Mouse (Mus musculus): Measurements from ENCODE around the gene Mical1. TPM values are rescaled to one million over a fixed set of nuclear protein-coding genes. Genes with fewer than 3 reads are reported as not detected.

Gene Mical1
- polyA plus RNA-seq (2011; ENCODE audit: insufficient read depth, insufficient read length, low replicate concordance, missing spikeins): 50.0 and 123 TPM in 2 replicates

DNA sequence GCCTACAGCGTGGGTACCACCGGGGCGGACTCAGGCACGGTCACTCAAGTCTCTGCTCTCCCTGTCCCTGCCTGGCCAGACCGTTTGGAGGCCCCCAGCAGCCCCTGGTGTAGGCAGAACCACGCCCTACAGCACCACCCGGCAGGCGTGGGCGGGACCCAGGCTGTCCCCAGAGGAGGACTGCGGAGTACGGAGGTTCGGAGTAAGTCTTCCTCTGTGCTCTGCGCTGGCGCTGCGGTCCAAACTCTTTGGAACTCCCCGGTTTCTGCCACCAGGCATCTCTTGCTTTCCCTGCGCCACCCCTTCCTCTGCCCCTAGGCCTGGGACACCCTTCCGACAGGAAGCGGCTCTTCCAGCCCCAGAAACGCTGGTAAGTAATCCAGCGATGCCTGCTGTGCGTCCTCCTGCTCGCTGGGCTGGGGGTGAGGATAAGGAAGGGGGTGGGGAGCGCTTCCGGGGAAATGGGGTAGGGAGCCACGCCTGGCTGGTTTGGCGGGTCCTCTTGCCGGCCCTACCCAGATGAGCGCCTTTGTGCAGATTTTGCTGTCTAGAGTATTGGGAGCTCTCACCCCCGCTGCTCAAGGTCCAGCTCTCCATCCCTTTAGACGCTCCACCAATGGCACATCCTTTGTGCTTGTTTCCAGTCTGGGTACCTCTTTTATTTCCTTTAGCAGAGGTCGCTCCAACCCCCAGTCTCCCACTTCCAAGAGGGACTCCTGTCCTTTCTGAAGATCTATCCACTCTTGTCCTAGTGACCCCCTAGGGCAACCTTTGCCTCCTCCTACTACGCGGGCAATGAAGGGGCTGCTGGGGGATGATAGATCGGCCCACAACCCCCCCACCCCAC is at the start of gene Mical1:
TSS of gene Mical1 (plus strand) at position 144 of the 847 bp plus-strand sequence.
- TF ChIP-seq CTCF (IDR thresholded peaks at IDR 0.05; ENCODE audit: control insufficient read depth, insufficient read depth, low read length): no peak
- TF ChIP-seq POLR2A (IDR thresholded peaks at IDR 0.05; ENCODE audit: borderline replicate concordance, control insufficient read depth, low read depth, low read length): peak; percentile 64
- Histone ChIP-seq H3K4me1 (ENCODE audit: control insufficient read depth, insufficient read depth, low read length) (peaks cover 2% of the 10 kb centered on the region; the same call in 1 of the 2 replicates), H3K4me3 (replicated peaks; ENCODE audit: control insufficient read depth, low read depth, low read length) (peak within 1 kb of the TSS; percentile 82), H3K27ac (ENCODE audit: control insufficient read depth, insufficient read depth, low read depth, low read length, poor library complexity) (peak within 1 kb of the TSS; percentile 94)
- 1% methylated on average over 35 of the region's 35 CpGs for WGBS

DNA sequence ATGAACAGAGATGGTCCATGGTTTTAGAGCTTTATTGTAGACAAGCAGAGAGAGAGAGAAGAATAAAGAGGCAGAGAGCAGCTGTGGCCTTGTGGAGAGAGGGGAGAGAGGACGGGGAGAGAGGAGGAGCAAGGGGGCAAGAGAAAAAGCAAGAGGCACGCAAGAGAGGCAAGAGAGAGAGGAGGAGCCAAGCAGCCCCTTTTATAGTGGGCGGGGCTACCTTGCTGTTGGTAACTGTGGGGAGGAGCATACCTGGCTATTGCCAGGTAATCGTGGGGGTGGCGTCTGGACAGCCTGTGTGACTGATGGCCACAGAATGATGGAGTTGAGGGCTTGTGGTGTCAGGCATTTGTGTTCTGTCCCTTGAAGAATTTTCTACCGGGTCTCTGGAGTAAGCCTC is 49.7 kb upstream of the Mical1 start:
- Histone ChIP-seq H3K4me1 (ENCODE audit: control insufficient read depth, insufficient read depth, low read length) (no peaks in the 10 kb centered on the region), H3K27ac (ENCODE audit: control insufficient read depth, insufficient read depth, low read depth, low read length, poor library complexity) (no peak overlapping the region), H3K4me3 (replicated peaks; ENCODE audit: control insufficient read depth, low read depth, low read length) (no peak overlapping the region)
- 71% methylated on average over 6 of the region's 6 CpGs for WGBS
- no peak for TF ChIP-seq CTCF (IDR thresholded peaks at IDR 0.05; ENCODE audit: control insufficient read depth, insufficient read depth, low read length)
- no peak for TF ChIP-seq POLR2A (IDR thresholded peaks at IDR 0.05; ENCODE audit: borderline replicate concordance, control insufficient read depth, low read depth, low read length)

DNA sequence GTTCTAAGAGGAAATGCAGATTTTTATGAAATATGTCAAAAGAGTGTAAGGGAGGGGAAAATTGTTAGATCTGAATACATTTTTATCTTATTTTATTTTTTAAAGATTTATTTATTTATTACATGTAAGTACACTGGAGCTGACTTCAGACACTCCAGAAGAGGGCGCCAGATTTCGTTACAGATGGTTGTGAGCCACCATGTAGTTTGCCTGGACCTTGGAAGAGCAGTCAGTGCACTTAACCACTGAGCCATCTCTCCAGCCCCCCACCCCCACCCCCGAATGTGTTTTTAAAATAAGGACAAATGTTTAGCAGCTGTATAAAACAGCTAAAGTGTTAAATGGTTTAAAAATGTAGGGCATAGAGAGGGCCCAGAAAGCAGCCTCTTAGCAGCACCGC is 41.5 kb upstream of the Mical1 start:
- H3K4me3 ChIP-seq (replicated peaks; ENCODE audit: control insufficient read depth, low read depth, low read length): no peak overlapping the region
- 24% methylated on average over 4 of the region's 4 CpGs for WGBS
- H3K27ac ChIP-seq (ENCODE audit: control insufficient read depth, insufficient read depth, low read depth, low read length, poor library complexity): no peak overlapping the region
- no peaks in the 10 kb centered on the region; the same call in 1 of the 2 replicates for H3K4me1 ChIP-seq (ENCODE audit: control insufficient read depth, insufficient read depth, low read length)
- TF ChIP-seq CTCF (IDR thresholded peaks at IDR 0.05; ENCODE audit: control insufficient read depth, insufficient read depth, low read length) (peak; percentile 37; the same call in 1 of the 2 replicates), POLR2A (IDR thresholded peaks at IDR 0.05; ENCODE audit: borderline replicate concordance, control insufficient read depth, low read depth, low read length) (no peak)

DNA sequence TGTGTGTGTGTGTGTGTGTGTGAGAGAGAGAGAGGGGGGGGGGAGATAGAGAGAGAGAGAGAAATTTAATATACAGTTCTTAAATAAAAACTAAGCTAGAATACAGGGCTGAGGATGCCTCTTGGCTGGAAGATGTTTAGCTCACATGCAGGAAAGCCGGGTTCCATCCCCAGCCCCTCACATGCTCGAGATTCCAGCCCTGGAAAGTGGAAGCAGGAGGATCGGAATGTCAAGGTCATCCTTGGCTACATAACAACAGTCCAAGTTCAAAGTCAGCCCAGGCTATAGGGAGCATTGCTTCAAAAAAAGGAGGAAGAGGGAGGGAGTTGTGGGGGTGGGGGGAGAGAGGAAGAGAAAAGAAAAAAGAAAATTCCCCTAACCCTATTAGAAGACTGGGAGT is 41.0 kb upstream of the Mical1 start:
- no peak overlapping the region for H3K27ac ChIP-seq (ENCODE audit: control insufficient read depth, insufficient read depth, low read depth, low read length, poor library complexity)
- H3K4me3 ChIP-seq (replicated peaks; ENCODE audit: control insufficient read depth, low read depth, low read length): no peak overlapping the region
- WGBS: 53% methylated on average over 3 of the region's 3 CpGs
- no peaks in the 10 kb centered on the region; the same call in 1 of the 2 replicates for H3K4me1 ChIP-seq (ENCODE audit: control insufficient read depth, insufficient read depth, low read length)
- TF ChIP-seq POLR2A (IDR thresholded peaks at IDR 0.05; ENCODE audit: borderline replicate concordance, control insufficient read depth, low read depth, low read length) (no peak), CTCF (IDR thresholded peaks at IDR 0.05; ENCODE audit: control insufficient read depth, insufficient read depth, low read length) (no peak)

DNA sequence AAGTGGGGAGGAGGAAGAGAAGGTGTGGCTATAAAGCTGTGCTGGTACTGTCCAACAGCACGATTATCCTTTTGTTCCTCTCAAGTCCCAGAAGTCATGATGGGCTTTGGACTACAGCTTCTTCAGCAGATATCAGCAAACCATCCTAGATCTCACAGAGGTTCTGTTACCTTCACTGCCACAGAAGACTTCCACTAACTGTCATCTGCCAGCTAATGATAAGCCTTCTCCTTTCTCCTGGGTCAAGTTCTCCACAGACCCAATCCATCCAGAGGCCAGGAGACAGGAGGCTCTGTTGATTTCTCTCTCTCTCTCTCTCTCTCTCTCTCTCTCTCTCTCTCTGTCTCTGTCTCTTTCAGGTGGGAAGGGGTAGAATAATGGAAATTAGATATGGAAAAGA is 27.9 kb upstream of the Mical1 start:
- Histone ChIP-seq H3K4me3 (replicated peaks; ENCODE audit: control insufficient read depth, low read depth, low read length) (no peak overlapping the region), H3K27ac (ENCODE audit: control insufficient read depth, insufficient read depth, low read depth, low read length, poor library complexity) (no peak overlapping the region), H3K4me1 (ENCODE audit: control insufficient read depth, insufficient read depth, low read length) (peaks cover 2% of the 10 kb centered on the region; the same call in 1 of the 2 replicates)
- TF ChIP-seq POLR2A (IDR thresholded peaks at IDR 0.05; ENCODE audit: borderline replicate concordance, control insufficient read depth, low read depth, low read length) (no peak), CTCF (IDR thresholded peaks at IDR 0.05; ENCODE audit: control insufficient read depth, insufficient read depth, low read length) (no peak)
- WGBS: 54% methylated on average over 1 of the region's 1 CpGs

DNA sequence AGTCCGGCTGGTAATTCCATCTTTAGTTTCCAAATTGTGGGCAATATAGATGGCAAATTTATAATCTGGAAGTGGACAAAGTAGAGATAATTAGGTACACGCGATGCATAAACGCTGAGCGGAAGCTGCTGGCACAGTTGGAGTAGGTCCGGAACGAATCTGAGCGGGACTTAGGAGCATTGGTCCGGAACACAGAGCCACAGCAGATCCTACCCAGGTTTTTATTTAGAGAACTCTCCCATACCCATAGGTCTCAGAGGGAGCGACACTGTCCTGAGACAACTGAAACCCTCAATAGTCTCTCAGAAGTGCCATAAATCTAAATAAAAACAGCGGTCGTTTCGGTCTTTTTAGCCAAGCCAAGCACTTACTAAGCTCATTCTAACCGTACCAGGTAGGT is 26.4 kb upstream of the Mical1 start:
- 6% methylated on average over 14 of the region's 14 CpGs for WGBS

DNA sequence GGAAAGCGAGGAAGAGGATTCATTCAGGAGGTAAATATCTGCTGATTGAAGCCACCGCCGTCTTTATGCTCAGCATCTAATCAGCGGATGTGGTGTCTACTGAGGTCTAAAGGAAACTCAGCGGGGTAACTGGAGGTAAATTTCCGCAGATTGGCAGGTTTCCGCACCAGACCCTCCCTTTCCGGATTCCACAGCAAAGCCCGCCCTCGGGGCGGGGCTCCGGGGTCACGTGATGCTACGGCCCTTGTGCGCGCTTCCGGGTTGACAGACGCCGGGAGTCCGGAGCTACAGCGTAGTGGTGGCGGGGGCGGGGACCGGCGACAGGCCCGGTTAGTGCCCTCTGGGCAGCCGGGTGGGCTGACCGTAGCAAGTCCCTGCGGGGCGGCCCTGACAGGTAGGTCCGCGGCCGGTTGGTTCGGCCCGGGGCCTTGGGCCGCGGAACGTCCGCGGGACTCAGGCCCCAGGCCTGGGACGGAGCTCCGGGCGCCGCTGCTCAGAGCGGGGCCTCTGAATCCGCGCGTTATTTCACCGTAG is 25.9 kb upstream of the Mical1 start, which contains the start of gene Zbtb24:
TSS of gene Zbtb24 (plus strand) at position 247 of the 534 bp plus-strand sequence.
- peak within 1 kb of the TSS; percentile 78 for H3K27ac ChIP-seq (ENCODE audit: control insufficient read depth, insufficient read depth, low read depth, low read length, poor library complexity)
- TF ChIP-seq CTCF (IDR thresholded peaks at IDR 0.05; ENCODE audit: control insufficient read depth, insufficient read depth, low read length) (no peak), POLR2A (IDR thresholded peaks at IDR 0.05; ENCODE audit: borderline replicate concordance, control insufficient read depth, low read depth, low read length) (peak; percentile 83; the same call in 1 of the 2 replicates)
- under 1% methylated on average over 49 of the region's 49 CpGs for WGBS
- H3K4me3 ChIP-seq (replicated peaks; ENCODE audit: control insufficient read depth, low read depth, low read length): peak within 1 kb of the TSS; percentile 93
- peaks cover 2% of the 10 kb centered on the region; the same call in 1 of the 2 replicates for H3K4me1 ChIP-seq (ENCODE audit: control insufficient read depth, insufficient read depth, low read length)

More for the DNA sequence above, 26.4 kb upstream of the Mical1 start:
- Histone ChIP-seq H3K27ac (ENCODE audit: control insufficient read depth, insufficient read depth, low read depth, low read length, poor library complexity) (peak overlapping the region; percentile 40; the same call in 1 of the 2 replicates), H3K4me1 (ENCODE audit: control insufficient read depth, insufficient read depth, low read length) (peaks cover 2% of the 10 kb centered on the region; the same call in 1 of the 2 replicates), H3K4me3 (replicated peaks; ENCODE audit: control insufficient read depth, low read depth, low read length) (peak overlapping the region; percentile 67)
- no peak for TF ChIP-seq POLR2A (IDR thresholded peaks at IDR 0.05; ENCODE audit: borderline replicate concordance, control insufficient read depth, low read depth, low read length)
- no peak for TF ChIP-seq CTCF (IDR thresholded peaks at IDR 0.05; ENCODE audit: control insufficient read depth, insufficient read depth, low read length)
